Mouse (Mus musculus): ENCODE data around the gene Commd4. TPM values are rescaled to one million over a fixed set of nuclear protein-coding genes. Genes with fewer than 3 reads are reported as not detected.
"Not testable (repeated sequence)": the region's sequence is repeated elsewhere in the genome, so short reads cannot be mapped to it uniquely, and the experiment has no call there.

The Commd4 gene
- 87.0 and 90.3 TPM in 2 replicates for polyA plus RNA-seq (2015; fragmentation: Nextera tagmentation; extraction: Ambion mirVana)

- H3K4me3 ChIP-seq (replicated peaks): peak within 1 kb of the TSS; percentile 63
- ATAC-seq (ENCODE audit: insufficient read depth, low FRiP score, low read depth): peak; percentile 82
- H3K9ac ChIP-seq: peak within 1 kb of the TSS; percentile 51
- H3K4me2 ChIP-seq: peak within 1 kb of the TSS; percentile 82
- no peak within 1 kb of the TSS for H3K27ac ChIP-seq
- no peaks in the 10 kb centered on the region for H3K9me3 ChIP-seq
- no peaks in the 10 kb centered on the region for H3K27me3 ChIP-seq (replicated peaks)
- H3K36me3 ChIP-seq: peaks cover 6% of the 10 kb centered on the region; the same call in 1 of the 2 replicates
- peaks cover 7% of the 10 kb centered on the region for H3K4me1 ChIP-seq
- under 1% methylated on average over 24 of the region's 24 CpGs for WGBS
Measured at GRCm38 (mm10) chr9:57158013-57158470, at the start of gene Commd4. TSS of gene Commd4 (minus strand) at chr9:57158331.

- Histone ChIP-seq H3K36me3 (no peaks in the 10 kb centered on the region), H3K4me3 (replicated peaks) (no peak overlapping the region), H3K9ac (no peak overlapping the region), H3K27me3 (replicated peaks) (no peaks in the 10 kb centered on the region), H3K27ac (no peak overlapping the region), H3K9me3 (no peaks in the 10 kb centered on the region), H3K4me1 (no peaks in the 10 kb centered on the region), H3K4me2 (no peak overlapping the region)
- 65% methylated on average over 2 of the region's 2 CpGs for WGBS
- no peak for ATAC-seq (ENCODE audit: insufficient read depth, low FRiP score, low read depth)
Measured at GRCm38 (mm10) chr9:57206896-57207295, 48.8 kb upstream of the Commd4 start.

- not testable (repeated sequence) for H3K4me2 ChIP-seq; H3K4me1 ChIP-seq; H3K27me3 ChIP-seq (replicated peaks); H3K9ac ChIP-seq; H3K27ac ChIP-seq; ATAC-seq (ENCODE audit: insufficient read depth, low FRiP score, low read depth); H3K36me3 ChIP-seq; H3K9me3 ChIP-seq; H3K4me3 ChIP-seq (replicated peaks)
- WGBS: 64% methylated on average over 13 of the region's 13 CpGs
Measured at GRCm38 (mm10) chr9:57203571-57203970, 45.4 kb upstream of the Commd4 start.

- H3K27me3 ChIP-seq (replicated peaks): no peaks in the 10 kb centered on the region
- ATAC-seq (ENCODE audit: insufficient read depth, low FRiP score, low read depth): no peak
- WGBS: 75% methylated on average over 7 of the region's 7 CpGs
Measured at GRCm38 (mm10) chr9:57202981-57203380, 44.9 kb upstream of the Commd4 start.

GRCm38 (mm10) chr9:57197414-57197813 lies 39.3 kb upstream of the Commd4 start:
- H3K36me3 ChIP-seq: no peaks in the 10 kb centered on the region
- no peak overlapping the region for H3K4me3 ChIP-seq (replicated peaks)
- 66% methylated on average over 8 of the region's 8 CpGs for WGBS
- no peaks in the 10 kb centered on the region for H3K9me3 ChIP-seq
- ATAC-seq (ENCODE audit: insufficient read depth, low FRiP score, low read depth): no peak
- no peak overlapping the region for H3K4me2 ChIP-seq
- no peaks in the 10 kb centered on the region for H3K27me3 ChIP-seq (replicated peaks)
- H3K4me1 ChIP-seq: no peaks in the 10 kb centered on the region
- no peak overlapping the region for H3K9ac ChIP-seq
- no peak overlapping the region for H3K27ac ChIP-seq

More at GRCm38 (mm10) chr9:57202981-57203380, 44.9 kb upstream of the Commd4 start:
- Histone ChIP-seq H3K9ac (no peak overlapping the region), H3K4me3 (replicated peaks) (no peak overlapping the region), H3K9me3 (no peaks in the 10 kb centered on the region), H3K27ac (no peak overlapping the region), H3K4me2 (no peak overlapping the region), H3K4me1 (no peaks in the 10 kb centered on the region), H3K36me3 (no peaks in the 10 kb centered on the region)

- Histone ChIP-seq H3K9me3 (no peaks in the 10 kb centered on the region), H3K4me1 (no peaks in the 10 kb centered on the region), H3K27me3 (replicated peaks) (no peaks in the 10 kb centered on the region), H3K4me2 (no peak overlapping the region), H3K36me3 (no peaks in the 10 kb centered on the region), H3K27ac (no peak overlapping the region), H3K4me3 (replicated peaks) (no peak overlapping the region), H3K9ac (no peak overlapping the region)
- WGBS: 43% methylated on average over 3 of the region's 3 CpGs
- no peak for ATAC-seq (ENCODE audit: insufficient read depth, low FRiP score, low read depth)
Measured at GRCm38 (mm10) chr9:57196708-57197107, 38.6 kb upstream of the Commd4 start.

GRCm38 (mm10) chr9:57168411-57168810 lies 10.3 kb upstream of the Commd4 start:
- Histone ChIP-seq H3K27ac (no peak overlapping the region), H3K9me3 (no peaks in the 10 kb centered on the region), H3K4me2 (no peak overlapping the region), H3K36me3 (no peaks in the 10 kb centered on the region), H3K4me3 (replicated peaks) (no peak overlapping the region), H3K27me3 (replicated peaks) (no peaks in the 10 kb centered on the region), H3K9ac (no peak overlapping the region), H3K4me1 (no peaks in the 10 kb centered on the region)
- WGBS: 75% methylated on average over 5 of the region's 5 CpGs
- ATAC-seq (ENCODE audit: insufficient read depth, low FRiP score, low read depth): no peak

- WGBS: 89% methylated on average over 2 of the region's 2 CpGs
- no peaks in the 10 kb centered on the region for H3K36me3 ChIP-seq
- no peaks in the 10 kb centered on the region for H3K4me1 ChIP-seq
- no peaks in the 10 kb centered on the region for H3K9me3 ChIP-seq
- ATAC-seq (ENCODE audit: insufficient read depth, low FRiP score, low read depth): no peak
- no peak overlapping the region for H3K4me2 ChIP-seq
- H3K27me3 ChIP-seq (replicated peaks): no peaks in the 10 kb centered on the region
- no peak overlapping the region for H3K27ac ChIP-seq
- no peak overlapping the region for H3K4me3 ChIP-seq (replicated peaks)
- H3K9ac ChIP-seq: no peak overlapping the region
Measured at GRCm38 (mm10) chr9:57166173-57166572, 8.0 kb upstream of the Commd4 start.

- H3K4me2 ChIP-seq: no peak overlapping the region
- H3K27me3 ChIP-seq (replicated peaks): no peaks in the 10 kb centered on the region
- 41% methylated on average over 2 of the region's 2 CpGs for WGBS
- no peak overlapping the region for H3K4me3 ChIP-seq (replicated peaks)
- no peak overlapping the region for H3K9ac ChIP-seq
- no peak overlapping the region for H3K27ac ChIP-seq
- no peaks in the 10 kb centered on the region for H3K36me3 ChIP-seq
- H3K4me1 ChIP-seq: no peaks in the 10 kb centered on the region
- ATAC-seq (ENCODE audit: insufficient read depth, low FRiP score, low read depth): no peak
- H3K9me3 ChIP-seq: no peaks in the 10 kb centered on the region
Measured at GRCm38 (mm10) chr9:57163137-57163536, 5.0 kb upstream of the Commd4 start.

GRCm38 (mm10) chr9:57162496-57162895 lies 4.4 kb upstream of the Commd4 start:
- Histone ChIP-seq H3K4me1 (peaks cover 3% of the 10 kb centered on the region), H3K27ac (no peak overlapping the region), H3K36me3 (no peaks in the 10 kb centered on the region), H3K4me2 (no peak overlapping the region), H3K9ac (no peak overlapping the region), H3K9me3 (no peaks in the 10 kb centered on the region), H3K4me3 (replicated peaks) (no peak overlapping the region), H3K27me3 (replicated peaks) (no peaks in the 10 kb centered on the region)
- WGBS: 8% methylated on average over 3 of the region's 3 CpGs
- 0 out of 2 replicates have a peak, but pooled peaks have one; percentile 29 for ATAC-seq (ENCODE audit: insufficient read depth, low FRiP score, low read depth)

- ATAC-seq (ENCODE audit: insufficient read depth, low FRiP score, low read depth): no peak
- Histone ChIP-seq H3K4me2 (peak overlapping the region; percentile 82), H3K9ac (no peak overlapping the region), H3K36me3 (peaks cover 6% of the 10 kb centered on the region; the same call in 1 of the 2 replicates), H3K4me3 (replicated peaks) (peak overlapping the region; percentile 63), H3K27ac (no peak overlapping the region), H3K9me3 (no peaks in the 10 kb centered on the region), H3K27me3 (replicated peaks) (no peaks in the 10 kb centered on the region), H3K4me1 (peaks cover 7% of the 10 kb centered on the region)
- WGBS: 36% methylated on average over 11 of the region's 11 CpGs
Measured at GRCm38 (mm10) chr9:57158506-57158905, 375 bp upstream of the Commd4 start.

GRCm38 (mm10) chr9:57157499-57157898 lies 632 bp downstream of the Commd4 start:
- Histone ChIP-seq H3K36me3 (peaks cover 6% of the 10 kb centered on the region; the same call in 1 of the 2 replicates), H3K4me3 (replicated peaks) (peak overlapping the region; percentile 63), H3K27me3 (replicated peaks) (no peaks in the 10 kb centered on the region), H3K4me1 (peaks cover 7% of the 10 kb centered on the region), H3K27ac (no peak overlapping the region), H3K9me3 (no peaks in the 10 kb centered on the region), H3K4me2 (peak overlapping the region; percentile 82), H3K9ac (peak overlapping the region; percentile 51)
- WGBS: 23% methylated on average over 13 of the region's 13 CpGs
- ATAC-seq (ENCODE audit: insufficient read depth, low FRiP score, low read depth): no peak

- no peaks in the 10 kb centered on the region for H3K9me3 ChIP-seq
- H3K27me3 ChIP-seq (replicated peaks): no peaks in the 10 kb centered on the region
- peak overlapping the region; percentile 82 for H3K4me2 ChIP-seq
- no peak for ATAC-seq (ENCODE audit: insufficient read depth, low FRiP score, low read depth)
- H3K27ac ChIP-seq: no peak overlapping the region
- no peak overlapping the region; the same call in 1 of the 2 replicates for H3K4me3 ChIP-seq (replicated peaks)
- H3K36me3 ChIP-seq: peaks cover 6% of the 10 kb centered on the region; the same call in 1 of the 2 replicates
- peaks cover 7% of the 10 kb centered on the region for H3K4me1 ChIP-seq
- 85% methylated on average over 8 of the region's 8 CpGs for WGBS
- H3K9ac ChIP-seq: no peak overlapping the region
Measured at GRCm38 (mm10) chr9:57156823-57157222, 1.3 kb downstream of the Commd4 start.

Measured in stomach, embryonic 15.5 days (tissue).